Mouse (Mus musculus) forebrain, postnatal 0 days (tissue): ENCODE results near the gene Yod1. TPM values are rescaled to one million over a fixed set of nuclear protein-coding genes. Genes with fewer than 3 reads are reported as not detected.
A peak's percentile ranks its signal among the peaks of the same experiment; 100 is the strongest.

Experiments
- ATAC-seq: fragments of 200-750 bp; cut with Nextera tagmentation; 2 replicates; pipeline ENCODE4 v1.8.0; 2017; ENCODE audit warnings: mild to moderate bottlenecking, moderate library complexity
- DNase-seq: peaks from one replicate; pipeline ENCODE4 v3.0.0-alpha.2; 2015
- H3K27ac ChIP-seq: fragments of 300-500 bp; sonication (generic); 2 replicates; pipeline ENCODE4 v1.5.1; 2014; ENCODE audit warnings: low read depth, mild to moderate bottlenecking, antibody characterized with exemption, low read length, moderate library complexity, mixed read lengths
- H3K27me3 ChIP-seq: fragments of 300-500 bp; sonication (generic); 2 replicates; pipeline ENCODE4 v1.6.1; 2014; ENCODE audit warnings: mild to moderate bottlenecking, low read length, mixed read lengths; ENCODE audit not compliant: insufficient read depth
- H3K36me3 ChIP-seq: fragments of 300-500 bp; sonication (generic); 2 replicates; pipeline ENCODE4 v1.6.1; 2014; ENCODE audit warnings: mild to moderate bottlenecking, moderate library complexity; ENCODE audit not compliant: insufficient read depth
- H3K4me1 ChIP-seq: fragments of 300-500 bp; sonication (generic); 2 replicates; pipeline ENCODE4 v1.6.1; 2014; ENCODE audit warnings: antibody characterized with exemption; ENCODE audit not compliant: insufficient read depth
- H3K4me2 ChIP-seq: fragments of 300-500 bp; sonication (generic); 2 replicates; pipeline ENCODE4 v1.6.1; 2014; ENCODE audit warnings: low read depth, mild to moderate bottlenecking, moderate library complexity
- H3K4me3 ChIP-seq: fragments of 300-500 bp; sonication (generic); 2 replicates; pipeline ENCODE4 v1.5.1; 2014; ENCODE audit warnings: low read depth, low read length, mixed read lengths
- H3K9ac ChIP-seq: fragments of 300-500 bp; sonication (generic); 2 replicates; pipeline ENCODE4 v1.6.1; 2014; ENCODE audit warnings: mild to moderate bottlenecking
- H3K9me3 ChIP-seq: fragments of 300-500 bp; sonication (generic); 2 replicates; pipeline ENCODE4 v1.6.1; 2016; ENCODE audit warnings: low read length
- CTCF ChIP-seq: sonication (generic); IDR thresholded peaks from 2 replicates; pipeline ENCODE4 v1.5.1; 2016; ENCODE audit warnings: antibody characterized with exemption, control low read depth, low read depth
- WGBS: fragments of 180-500 bp; shearing (Covaris S2); extraction: QIAGEN DNeasy Blood & Tissue Kit; methylation state at CpG from one replicate; pipeline ENCODE4 v1.1.7; 2014; 5-methylcytosine and 5-hydroxymethylcytosine counted together
- polyA plus RNA-seq: library from polyadenylated mRNA; unstranded; fragments of >200 nt; fragmentation: Nextera tagmentation; extraction: Ambion mirVana; gene quantifications from 2 replicates; pipeline ENCODE4 v1.2.1, GENCODE M21; 2015
- total RNA-seq: library from RNA; depleted of rRNA; stranded (reverse); fragments of >200 nt; gene quantifications from 2 replicates; pipeline ENCODE4 v1.2.3, GENCODE M21; 2014; rRNA removed

Yod1 gene
- total RNA-seq: 11.6 and 16.4 TPM in 2 replicates
- polyA plus RNA-seq: 16.0 and 18.9 TPM in 2 replicates

DNA sequence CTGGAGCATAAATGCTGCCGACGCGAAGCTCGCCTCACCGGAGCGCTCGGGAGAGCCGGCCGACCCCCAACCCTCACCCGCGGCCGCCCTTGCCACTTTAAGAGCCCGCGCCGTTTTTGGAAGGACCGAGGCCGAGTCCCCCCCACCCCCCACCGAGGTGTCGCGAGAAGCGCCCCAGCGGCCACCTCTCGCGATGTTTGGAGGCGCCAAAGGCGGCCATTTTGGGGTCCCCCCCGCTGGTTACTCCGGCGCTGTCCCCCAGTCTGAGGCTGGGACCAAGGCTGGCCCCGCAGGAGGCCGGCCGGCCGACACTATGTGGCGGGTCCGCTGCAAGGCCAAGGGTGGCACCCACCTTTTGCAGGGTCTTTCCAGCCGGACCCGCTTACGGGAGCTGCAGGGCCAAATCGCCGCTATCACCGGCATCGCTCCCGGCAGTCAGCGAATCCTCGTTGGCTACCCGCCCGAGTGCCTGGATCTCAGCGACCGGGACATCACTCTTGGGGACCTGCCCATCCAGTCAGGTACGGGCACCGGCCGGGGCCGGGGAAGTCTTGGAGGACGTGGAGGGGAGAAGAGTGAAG is at the start of gene Yod1:
Gene Yod1 (plus strand): TSS at position 37 of the 581 bp plus-strand sequence.
- peak within 1 kb of the TSS; percentile 67 for H3K4me2 ChIP-seq
- H3K4me3 ChIP-seq: peak within 1 kb of the TSS; percentile 98
- peak; percentile 79 for ATAC-seq
- peak; percentile 96 for DNase-seq
- peaks cover 5% of the 10 kb centered on the region for H3K4me1 ChIP-seq
- peak within 1 kb of the TSS; percentile 88 for H3K27ac ChIP-seq
- 0 out of 2 replicates have a peak, but pooled peaks have one; percentile 17 for TF ChIP-seq CTCF
- no peaks in the 10 kb centered on the region for H3K9me3 ChIP-seq
- peak within 1 kb of the TSS; percentile 99 for H3K9ac ChIP-seq
- H3K36me3 ChIP-seq: 0 out of 2 replicates have a peak, but pooled peaks cover 7% of the 10 kb centered on the region
- H3K27me3 ChIP-seq: no peaks in the 10 kb centered on the region
- 3% methylated on average over 54 of the region's 54 CpGs for WGBS

GRCm38 (mm10) chr1:130678551-130678950 is 38.6 kb upstream of the Yod1 start:
- Histone ChIP-seq H3K9ac (no peak overlapping the region), H3K4me2 (no peak overlapping the region), H3K27me3 (no peaks in the 10 kb centered on the region), H3K4me3 (no peak overlapping the region), H3K27ac (no peak overlapping the region), H3K36me3 (no peaks in the 10 kb centered on the region), H3K9me3 (no peaks in the 10 kb centered on the region), H3K4me1 (no peaks in the 10 kb centered on the region)
- ATAC-seq (no peak), DNase-seq (no peak)
- TF ChIP-seq CTCF: no peak
- WGBS: 84% methylated on average over 2 of the region's 2 CpGs

GRCm38 (mm10) chr1:130681075-130681474 is 36.1 kb upstream of the Yod1 start:
- Histone ChIP-seq H3K27me3 (no peaks in the 10 kb centered on the region), H3K4me1 (no peaks in the 10 kb centered on the region), H3K9me3 (no peaks in the 10 kb centered on the region), H3K9ac (no peak overlapping the region), H3K36me3 (no peaks in the 10 kb centered on the region), H3K27ac (no peak overlapping the region), H3K4me3 (no peak overlapping the region), H3K4me2 (no peak overlapping the region)
- WGBS: 94% methylated on average over 2 of the region's 2 CpGs
- ATAC-seq (no peak), DNase-seq (no peak)
- no peak for TF ChIP-seq CTCF

GRCm38 (mm10) chr1:130681656-130682413 is 35.3 kb upstream of the Yod1 start:
- Histone ChIP-seq H3K27me3 (no peaks in the 10 kb centered on the region), H3K9me3 (no peaks in the 10 kb centered on the region), H3K36me3 (no peaks in the 10 kb centered on the region), H3K4me3 (no peak overlapping the region), H3K4me2 (no peak overlapping the region), H3K9ac (no peak overlapping the region), H3K4me1 (no peaks in the 10 kb centered on the region), H3K27ac (no peak overlapping the region)
- WGBS: 76% methylated on average over 6 of the region's 6 CpGs
- DNase-seq (no peak), ATAC-seq (no peak)
- no peak for TF ChIP-seq CTCF

DNA sequence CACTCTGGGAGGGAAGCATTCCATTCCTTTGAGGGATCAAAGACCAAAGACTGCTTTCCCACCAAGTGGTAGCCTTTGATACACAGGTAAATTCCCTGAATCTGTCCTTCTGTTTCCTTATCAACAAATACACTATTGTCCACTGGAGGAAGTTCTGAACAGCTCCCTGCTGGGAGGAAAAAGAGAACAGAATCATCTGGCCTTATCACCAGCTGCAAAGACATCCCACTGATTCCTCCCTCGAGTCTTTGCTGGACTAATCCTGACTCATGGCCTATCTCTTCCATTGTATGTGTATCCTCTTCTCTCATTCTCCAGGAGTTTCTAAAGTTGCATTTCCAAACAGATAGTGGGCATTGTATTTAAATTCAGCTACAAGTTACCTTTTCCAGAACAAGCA is 33.2 kb upstream of the Yod1 start:
- Histone ChIP-seq H3K27ac (no peak overlapping the region), H3K36me3 (no peaks in the 10 kb centered on the region), H3K27me3 (no peaks in the 10 kb centered on the region), H3K9me3 (no peaks in the 10 kb centered on the region), H3K9ac (no peak overlapping the region), H3K4me2 (no peak overlapping the region), H3K4me3 (no peak overlapping the region), H3K4me1 (no peaks in the 10 kb centered on the region)
- no peak for TF ChIP-seq CTCF
- 42% methylated on average over 1 of the region's 1 CpGs for WGBS
- no peak for DNase-seq
- no peak for ATAC-seq

GRCm38 (mm10) chr1:130698601-130699000 is 18.5 kb upstream of the Yod1 start:
- no peak for TF ChIP-seq CTCF
- no peak overlapping the region for H3K4me3 ChIP-seq
- H3K27me3 ChIP-seq: no peaks in the 10 kb centered on the region
- no peaks in the 10 kb centered on the region for H3K9me3 ChIP-seq
- no peak for DNase-seq
- no peak for ATAC-seq
- H3K27ac ChIP-seq: no peak overlapping the region
- WGBS: 94% methylated on average over 5 of the region's 5 CpGs
- no peak overlapping the region for H3K4me2 ChIP-seq
- no peaks in the 10 kb centered on the region for H3K4me1 ChIP-seq
- peaks cover 62% of the 10 kb centered on the region for H3K36me3 ChIP-seq
- H3K9ac ChIP-seq: no peak overlapping the region

- Histone ChIP-seq H3K36me3 (peaks cover 72% of the 10 kb centered on the region), H3K27ac (no peak overlapping the region), H3K4me1 (no peaks in the 10 kb centered on the region), H3K27me3 (no peaks in the 10 kb centered on the region), H3K4me2 (no peak overlapping the region), H3K9ac (no peak overlapping the region), H3K4me3 (no peak overlapping the region), H3K9me3 (no peaks in the 10 kb centered on the region)
- WGBS: 80% methylated on average over 10 of the region's 10 CpGs
- no peak for DNase-seq
- ATAC-seq: no peak
- TF ChIP-seq CTCF: no peak
Observed at GRCm38 (mm10) chr1:130699937-130700633, 17.0 kb upstream of the Yod1 start.
